Mouse (Mus musculus) CD4-positive, CD25-positive, alpha-beta regulatory T cell, adult 2 months (primary cell): ENCODE results near the gene Tecpr2.

Experiments
- DNase-seq: peaks from one replicate; pipeline ENCODE4 v3.0.0-alpha.2; 2012; ENCODE audit warnings: low read depth, low spot score

The Tecpr2 gene

DNA sequence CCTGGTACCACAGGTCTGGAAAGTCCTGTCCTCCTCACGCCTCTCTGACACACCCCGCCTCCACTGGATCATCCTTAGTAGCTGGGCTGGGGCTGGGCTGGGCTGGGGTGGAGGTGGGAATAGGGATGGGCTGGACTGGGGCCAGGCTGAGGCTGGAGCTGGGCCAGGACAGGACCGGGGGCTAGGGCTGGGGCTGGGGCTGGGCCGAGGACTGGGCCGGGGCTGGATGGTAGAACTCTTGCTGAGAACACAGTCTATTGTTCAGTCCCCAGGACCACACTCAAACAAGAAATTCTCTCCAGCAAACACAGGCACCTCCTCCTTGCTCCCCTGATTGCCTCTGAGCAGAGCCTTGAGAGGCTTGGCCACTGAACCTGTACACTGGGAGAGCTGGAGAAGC is 117.3 kb downstream of the Tecpr2 start:
- DNase-seq: no peak

DNA sequence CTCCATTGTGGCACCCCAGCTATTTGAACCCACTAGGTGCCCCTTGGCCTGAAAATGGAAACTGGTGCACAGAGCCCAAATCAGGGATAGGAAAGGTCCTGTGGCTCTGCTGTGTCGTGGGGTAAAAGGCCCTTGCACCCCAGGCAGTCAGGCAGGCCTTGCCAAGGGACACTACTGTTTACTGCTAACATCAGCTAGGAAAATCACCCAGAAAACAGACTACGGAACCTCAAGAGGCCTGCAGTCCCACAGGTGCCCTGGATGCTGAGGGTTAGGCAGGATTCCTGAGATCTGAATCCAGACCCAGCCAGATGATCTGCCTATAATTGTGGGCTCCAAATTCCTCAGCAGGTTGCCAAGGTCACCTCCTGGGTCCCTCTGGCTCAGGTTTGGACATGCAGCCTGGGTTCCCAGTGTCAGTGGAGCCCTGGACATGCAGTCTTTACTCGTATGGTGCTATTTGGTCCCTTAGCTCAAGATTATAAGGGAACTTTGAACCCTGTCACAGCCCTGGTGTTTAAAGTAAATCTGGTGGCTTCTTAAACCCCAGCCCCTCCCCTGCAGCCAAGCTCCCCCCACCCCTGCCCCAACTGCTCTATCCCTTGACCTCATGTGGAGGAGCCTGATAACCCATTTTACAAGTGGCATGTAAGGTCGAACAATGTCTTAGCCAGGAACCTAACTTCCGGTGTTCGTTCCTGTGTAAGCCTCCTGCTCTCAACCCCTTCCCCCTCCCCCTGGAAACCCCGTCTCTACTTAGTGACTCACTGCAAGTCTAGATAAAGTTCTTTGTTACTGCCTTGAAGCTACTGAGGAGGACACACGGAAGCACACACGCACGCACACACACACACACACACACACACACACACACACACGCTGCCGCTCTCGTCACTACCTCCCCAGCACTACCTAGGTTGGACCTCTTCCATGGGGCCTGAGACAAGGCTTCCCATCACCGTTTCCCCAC is 118.4 kb downstream of the Tecpr2 start:
- DNase-seq: peak; percentile 92

DNA sequence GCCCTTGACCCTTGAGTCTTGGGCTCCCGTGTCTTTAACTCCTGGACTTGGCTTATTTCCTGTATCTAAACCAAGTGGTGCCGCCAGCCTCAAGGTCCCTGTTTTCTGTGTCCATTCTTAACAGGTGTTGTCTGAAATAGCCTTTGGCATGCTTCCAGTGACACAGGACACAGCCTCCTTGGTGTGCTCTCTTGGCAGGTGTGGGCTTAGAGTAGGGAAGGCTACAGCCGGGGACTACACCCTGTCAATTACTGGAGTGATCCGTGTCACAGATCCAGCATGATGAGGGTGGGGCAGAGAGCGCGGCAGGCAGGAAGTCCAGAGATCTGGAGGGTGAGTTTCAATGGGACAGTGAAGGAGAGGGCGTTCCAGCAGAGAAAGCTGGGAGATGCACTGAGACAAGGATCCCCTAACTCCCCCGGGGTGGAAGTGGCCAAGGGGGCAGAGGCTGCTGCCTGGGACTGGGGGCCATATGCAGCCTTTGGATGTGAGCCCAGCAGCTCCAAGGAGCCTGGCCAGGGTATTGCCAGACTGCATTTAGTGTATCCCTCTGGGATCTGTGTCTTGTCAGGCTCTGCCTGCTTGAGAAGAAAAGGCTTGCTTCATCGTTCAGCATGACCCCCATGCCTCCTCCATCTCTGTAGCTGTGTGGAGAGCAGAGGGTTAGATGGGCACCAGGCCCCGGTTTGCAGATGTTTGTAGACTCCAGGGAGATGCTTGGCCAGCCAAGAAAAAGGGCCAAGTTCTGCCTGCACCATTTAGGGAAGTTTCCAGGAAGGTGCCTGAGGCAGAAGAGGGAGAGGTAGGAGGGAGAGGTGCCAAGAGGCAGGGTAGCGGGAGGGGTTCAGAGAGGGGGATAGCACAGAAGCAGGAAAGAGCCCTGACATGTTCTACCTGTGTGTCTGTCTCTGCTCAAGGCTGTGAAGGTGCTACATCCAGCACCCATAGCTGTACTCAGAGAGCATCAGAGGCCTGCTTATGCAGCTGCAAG is 119.7 kb downstream of the Tecpr2 start:
- DNase-seq: no peak

GRCm38 (mm10) chr12:111009615-111010257 is 120.7 kb downstream of the Tecpr2 start:
- no peak for DNase-seq

- no peak for DNase-seq
These were observed 127.7 kb downstream of the Tecpr2 start for GRCm38 (mm10) chr12:111016807-111017206.

GRCm38 (mm10) chr12:111018068-111018467 is 129.0 kb downstream of the Tecpr2 start:
- DNase-seq: no peak

DNA sequence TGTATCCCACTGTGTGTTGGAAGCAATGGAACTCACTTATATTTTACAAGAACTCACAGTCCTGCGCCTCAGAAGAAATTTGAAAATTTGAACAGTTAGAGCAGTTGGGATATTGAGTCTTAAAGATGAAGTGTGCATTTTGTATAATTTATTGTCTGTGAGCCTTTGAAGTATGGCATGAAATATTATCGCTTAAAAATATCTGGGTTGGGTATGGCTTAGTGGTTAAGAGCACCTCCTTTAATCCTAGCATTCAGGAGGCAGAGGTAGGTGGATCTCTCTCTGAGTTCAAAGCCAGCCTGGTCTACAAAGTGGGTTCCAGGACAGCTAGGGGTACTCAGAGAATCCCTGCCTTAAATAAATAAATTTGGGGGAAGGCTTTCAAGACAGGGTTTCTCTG is 130.0 kb downstream of the Tecpr2 start:
- no peak for DNase-seq

- DNase-seq: no peak
These were observed 132.1 kb downstream of the Tecpr2 start for GRCm38 (mm10) chr12:111021138-111021537.

- no peak for DNase-seq
These were observed 132.5 kb downstream of the Tecpr2 start for GRCm38 (mm10) chr12:111021577-111021976.
